Mouse (Mus musculus): ENCODE data around the gene Mrpl43. TPM values are rescaled to one million over a fixed set of nuclear protein-coding genes. Genes with fewer than 3 reads are reported as not detected.

Mrpl43 gene
- total RNA-seq, 1 experiment, result 62.7 TPM

- DNase-seq (ENCODE audit: low read depth, low spot score), result no peak
- Histone ChIP-seq H3K4me1 (ENCODE audit: control insufficient read depth in 2 of 2, insufficient read depth in 2 of 2, low read length in 2 of 2, poor library complexity in 1 of 2) (peaks cover 6 to 30% of the 10 kb centered on the region in 2 experiments), H3K9ac (ENCODE audit: insufficient read depth, low read depth, low read length, poor library complexity, severe bottlenecking) (peak within 1 kb of the TSS; percentile 59), H3K9me3 (ENCODE audit: control insufficient read depth, insufficient read depth, low read depth, low read length) (no peaks in the 10 kb centered on the region), H3K27ac (ENCODE audit: insufficient read depth, low read depth, low read length, poor library complexity, severe bottlenecking) (no peak within 1 kb of the TSS), H3K36me3 (ENCODE audit: control insufficient read depth, insufficient read depth, low read length, poor library complexity, severe bottlenecking) (no peaks in the 10 kb centered on the region), H3K4me3 (ENCODE audit: insufficient read depth in 1 of 2, low read depth in 1 of 2, low read length in 2 of 2, poor library complexity in 1 of 2, severe bottlenecking in 1 of 2) (peak within 1 kb of the TSS; percentile 75 to 77)
- no peak for TF ChIP-seq CHD2 (IDR thresholded peaks at IDR 0.05; ENCODE audit: low read depth, low read length)
- TF ChIP-seq ZNF384 (IDR thresholded peaks at IDR 0.05; ENCODE audit: low read depth, low read length), result no peak
- in situ Hi-C loops (cut with MboI; ENCODE audit: low sequenced_read_pairs in 2 of 2, unreplicated experiment in 2 of 2), result no loop called here
Observed at GRCm38 (mm10) chr19:44988831-44989566, 17.2 kb downstream of the Mrpl43 start, which contains the start of gene Sema4g. Gene Sema4g (plus strand): TSS chr19:44989101.

DNA sequence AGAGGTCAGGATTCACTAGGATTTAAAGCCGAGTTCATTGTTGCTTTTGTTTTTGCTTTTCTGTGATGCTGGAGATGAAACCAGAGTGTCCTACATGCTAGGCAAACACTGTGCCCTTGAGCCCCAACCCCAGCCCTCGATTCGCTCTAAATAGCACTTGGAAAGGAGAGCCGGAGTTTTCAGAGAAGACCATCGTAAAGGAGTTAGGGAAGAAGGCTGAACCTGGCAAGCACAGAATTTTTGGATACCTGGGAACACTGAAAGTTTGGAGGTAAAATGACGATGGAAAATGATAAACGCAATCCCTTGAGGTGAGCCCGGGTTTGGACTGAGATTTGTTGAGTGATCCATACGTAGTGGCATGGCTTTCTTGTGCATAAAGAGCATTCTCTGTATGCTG is 17.9 kb downstream of the Mrpl43 start:
- Histone ChIP-seq H3K4me3 (ENCODE audit: insufficient read depth in 1 of 2, low read depth in 1 of 2, low read length in 2 of 2, poor library complexity in 1 of 2, severe bottlenecking in 1 of 2) (no peak overlapping the region), H3K27ac (ENCODE audit: insufficient read depth, low read depth, low read length, poor library complexity, severe bottlenecking) (no peak overlapping the region)

DNA sequence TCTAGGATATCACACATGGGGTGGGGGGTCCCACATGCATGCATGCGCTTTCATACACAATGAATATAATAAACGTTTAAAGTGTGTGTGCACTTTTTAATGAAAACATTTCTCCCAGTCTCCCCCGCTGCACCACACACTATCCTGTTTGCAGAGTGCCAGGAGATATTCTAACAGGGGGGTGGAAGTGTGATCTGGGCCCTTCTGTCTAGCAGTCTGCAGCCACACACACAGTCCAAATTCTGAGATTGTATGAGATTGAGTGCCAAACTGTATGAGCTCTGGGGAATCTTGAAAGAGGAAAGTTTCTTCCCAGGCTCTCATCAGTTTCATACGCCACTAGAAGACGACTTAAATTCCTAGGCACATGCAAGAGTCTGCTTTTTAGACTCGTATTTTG is 18.4 kb downstream of the Mrpl43 start:
- no peak overlapping the region for H3K27ac ChIP-seq (ENCODE audit: insufficient read depth, low read depth, low read length, poor library complexity, severe bottlenecking)
- TF ChIP-seq HCFC1 (IDR thresholded peaks at IDR 0.05; ENCODE audit: borderline replicate concordance, insufficient read depth, low read length) (no peak), MAFK (IDR thresholded peaks at IDR 0.05; ENCODE audit: insufficient read depth, low read depth, low read length) (no peak), ZC3H11A (IDR thresholded peaks at IDR 0.05; ENCODE audit: borderline replicate concordance, low read depth, low read length) (no peak), CHD2 (IDR thresholded peaks at IDR 0.05; ENCODE audit: low read depth, low read length) (no peak)
- H3K9ac ChIP-seq (ENCODE audit: insufficient read depth, low read depth, low read length, poor library complexity, severe bottlenecking), result no peak overlapping the region
- H3K36me3 ChIP-seq (ENCODE audit: control insufficient read depth, insufficient read depth, low read length, poor library complexity, severe bottlenecking), result no peaks in the 10 kb centered on the region
- no peak for DNase-seq (ENCODE audit: low read depth, low spot score)
- H3K4me1 ChIP-seq (ENCODE audit: control insufficient read depth in 2 of 2, insufficient read depth in 2 of 2, low read length in 2 of 2, poor library complexity in 1 of 2), result peaks cover 6 to 30% of the 10 kb centered on the region in 2 experiments
- in situ Hi-C loops (cut with MboI; ENCODE audit: low sequenced_read_pairs in 2 of 2, unreplicated experiment in 2 of 2), result no loop called here
- no peak overlapping the region for H3K4me3 ChIP-seq (ENCODE audit: insufficient read depth in 1 of 2, low read depth in 1 of 2, low read length in 2 of 2, poor library complexity in 1 of 2, severe bottlenecking in 1 of 2)
- no peaks in the 10 kb centered on the region for H3K9me3 ChIP-seq (ENCODE audit: control insufficient read depth, insufficient read depth, low read depth, low read length)

More for the DNA sequence above, 17.9 kb downstream of the Mrpl43 start:
- Histone ChIP-seq H3K36me3 (ENCODE audit: control insufficient read depth, insufficient read depth, low read length, poor library complexity, severe bottlenecking) (no peaks in the 10 kb centered on the region), H3K4me1 (ENCODE audit: control insufficient read depth in 2 of 2, insufficient read depth in 2 of 2, low read length in 2 of 2, poor library complexity in 1 of 2) (peaks cover 6 to 30% of the 10 kb centered on the region in 2 experiments), H3K9me3 (ENCODE audit: control insufficient read depth, insufficient read depth, low read depth, low read length) (no peaks in the 10 kb centered on the region), H3K9ac (ENCODE audit: insufficient read depth, low read depth, low read length, poor library complexity, severe bottlenecking) (no peak overlapping the region)
- no peak for DNase-seq (ENCODE audit: low read depth, low spot score)
- TF ChIP-seq ZNF384 (IDR thresholded peaks at IDR 0.05; ENCODE audit: low read depth, low read length) (no peak), HCFC1 (IDR thresholded peaks at IDR 0.05; ENCODE audit: borderline replicate concordance, insufficient read depth, low read length) (no peak), MAFK (IDR thresholded peaks at IDR 0.05; ENCODE audit: insufficient read depth, low read depth, low read length) (no peak), CHD2 (IDR thresholded peaks at IDR 0.05; ENCODE audit: low read depth, low read length) (no peak), ZC3H11A (IDR thresholded peaks at IDR 0.05; ENCODE audit: borderline replicate concordance, low read depth, low read length) (no peak)
- in situ Hi-C loops (cut with MboI; ENCODE audit: low sequenced_read_pairs in 2 of 2, unreplicated experiment in 2 of 2), result no loop called here

GRCm38 (mm10) chr19:44987004-44987403 is 19.2 kb downstream of the Mrpl43 start:
- H3K4me1 ChIP-seq (ENCODE audit: control insufficient read depth in 2 of 2, insufficient read depth in 2 of 2, low read length in 2 of 2, poor library complexity in 1 of 2), result peaks cover 6 to 22% of the 10 kb centered on the region in 2 experiments
- no peak for DNase-seq (ENCODE audit: low read depth, low spot score)
- H3K4me3 ChIP-seq (ENCODE audit: insufficient read depth in 1 of 2, low read depth in 1 of 2, low read length in 2 of 2, poor library complexity in 1 of 2, severe bottlenecking in 1 of 2), result no peak overlapping the region
- H3K9ac ChIP-seq (ENCODE audit: insufficient read depth, low read depth, low read length, poor library complexity, severe bottlenecking), result no peak overlapping the region
- no peaks in the 10 kb centered on the region for H3K36me3 ChIP-seq (ENCODE audit: control insufficient read depth, insufficient read depth, low read length, poor library complexity, severe bottlenecking)
- H3K27ac ChIP-seq (ENCODE audit: insufficient read depth, low read depth, low read length, poor library complexity, severe bottlenecking), result no peak overlapping the region
- H3K9me3 ChIP-seq (ENCODE audit: control insufficient read depth, insufficient read depth, low read depth, low read length), result no peaks in the 10 kb centered on the region
- in situ Hi-C loops (cut with MboI; ENCODE audit: low sequenced_read_pairs in 2 of 2, unreplicated experiment in 2 of 2), result no loop called here
- TF ChIP-seq ZC3H11A (IDR thresholded peaks at IDR 0.05; ENCODE audit: borderline replicate concordance, low read depth, low read length) (no peak), ZNF384 (IDR thresholded peaks at IDR 0.05; ENCODE audit: low read depth, low read length) (no peak), MAFK (IDR thresholded peaks at IDR 0.05; ENCODE audit: insufficient read depth, low read depth, low read length) (no peak), CHD2 (IDR thresholded peaks at IDR 0.05; ENCODE audit: low read depth, low read length) (no peak)
